Comparison of ENCODE assay signal across 8 mouse cellular contexts in the genomic region with DNA sequence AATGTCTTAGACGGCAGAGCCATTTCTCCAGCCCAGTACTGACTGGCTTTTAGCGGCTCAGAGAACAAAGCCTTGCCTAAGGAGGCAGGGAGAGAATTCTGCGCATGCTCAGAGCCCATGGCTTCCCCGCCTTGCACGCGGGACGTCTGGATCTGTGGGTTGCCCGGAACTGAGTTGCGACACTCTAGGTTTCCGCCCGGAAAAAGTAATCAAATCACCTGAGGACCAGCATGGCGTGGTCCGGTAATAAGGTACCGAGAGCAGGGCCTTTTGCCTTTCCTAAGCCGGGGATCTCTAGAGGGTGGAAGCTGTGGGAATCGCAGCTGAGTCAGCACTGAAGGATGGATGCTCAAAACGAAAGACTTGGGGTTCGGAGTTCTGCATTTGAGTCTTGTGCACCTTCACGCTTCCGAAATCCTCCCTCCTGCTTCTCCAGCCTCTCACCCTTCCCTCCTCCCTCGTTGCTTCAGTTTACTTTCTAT. TPM values are rescaled to one million over a fixed set of nuclear protein-coding genes. Genes with fewer than 3 reads are reported as not detected.
DNase-seq lines count a peak whose midpoint lies in the region; ATAC-seq and TF ChIP-seq lines count a peak whose summit lies in the region.

A gene (plus strand): TSS at position 105 of the 482 bp plus-strand sequence.

- WGBS in heart, embryonic 13.5 days = under 1% methylated on average over 21 of the region's 21 CpGs
- under 1% methylated on average over 21 of the region's 21 CpGs for WGBS in liver, embryonic 12.5 days (ENCODE audit: insufficient replicate concordance)
- under 1% methylated on average over 21 of the region's 21 CpGs for WGBS in stomach, embryonic 15.5 days

- peak; percentile 99 for DNase-seq in brain, embryonic 14.5 days (ENCODE audit: low read depth)
- peak; percentile 95 for DNase-seq in kidney, postnatal 10 days
- DNase-seq in natural killer cell, adult 2 months (ENCODE audit: low spot score in 2 of 2) = peak; percentile 85 to 90

- H3K9me3 ChIP-seq in erythroblast, embryonic 14.5 days (ENCODE audit: control insufficient read depth, low read length) = no peaks in the 10 kb centered on the region
- no peaks in the 10 kb centered on the region for H3K9me3 ChIP-seq in heart, embryonic 13.5 days
- no peaks in the 10 kb centered on the region for H3K9me3 ChIP-seq in liver, embryonic 12.5 days (replicated peaks)
- H3K9me3 ChIP-seq in stomach, embryonic 15.5 days = no peaks in the 10 kb centered on the region

- H3K27me3 ChIP-seq in C2C12 (ENCODE audit: control insufficient read depth, insufficient read depth, insufficient read length) = no peaks in the 10 kb centered on the region
- no peaks in the 10 kb centered on the region for H3K27me3 ChIP-seq in erythroblast, embryonic 14.5 days (ENCODE audit: control insufficient read depth)
- H3K27me3 ChIP-seq in heart, embryonic 13.5 days (replicated peaks) = peaks cover 2% of the 10 kb centered on the region; the same call in 1 of the 2 replicates
- H3K27me3 ChIP-seq in liver, embryonic 12.5 days (replicated peaks) = no peaks in the 10 kb centered on the region
- H3K27me3 ChIP-seq in stomach, embryonic 15.5 days (replicated peaks) = no peaks in the 10 kb centered on the region

- TF ChIP-seq CTCF in C2C12 (IDR thresholded peaks at IDR 0.05; ENCODE audit: control insufficient read depth, insufficient read depth, insufficient read length) = no peak
- TF ChIP-seq CTCF in brain, embryonic 14.5 days (IDR thresholded peaks at IDR 0.05; ENCODE audit: borderline replicate concordance, extremely low read depth, insufficient read depth, insufficient read length) = no peak

- H3K36me3 ChIP-seq in C2C12 (ENCODE audit: control insufficient read depth, insufficient read depth) = peaks cover 4% of the 10 kb centered on the region
- H3K36me3 ChIP-seq in erythroblast, embryonic 14.5 days (ENCODE audit: control insufficient read depth) = peaks cover 6% of the 10 kb centered on the region
- peaks cover 7% of the 10 kb centered on the region for H3K36me3 ChIP-seq in heart, embryonic 13.5 days
- H3K36me3 ChIP-seq in liver, embryonic 12.5 days = peaks cover 18% of the 10 kb centered on the region
- no peaks in the 10 kb centered on the region for H3K36me3 ChIP-seq in stomach, embryonic 15.5 days

- H3K79me2 ChIP-seq in C2C12 (ENCODE audit: control insufficient read depth, insufficient read depth) = peaks cover 15% of the 10 kb centered on the region

- peak; percentile 58; the same call in 1 of the 2 replicates for TF ChIP-seq POLR2A in brain, embryonic 14.5 days (IDR thresholded peaks at IDR 0.05; ENCODE audit: borderline replicate concordance, extremely low read depth, insufficient read depth, insufficient read length, poor library complexity, severe bottlenecking)

- peak within 1 kb of the TSS; percentile 44 for H3K4me3 ChIP-seq in C2C12 (ENCODE audit: insufficient read depth, poor library complexity, severe bottlenecking)
- H3K4me3 ChIP-seq in erythroblast, embryonic 14.5 days (replicated peaks) = peak within 1 kb of the TSS; percentile 90
- H3K4me3 ChIP-seq in heart, embryonic 13.5 days = peak within 1 kb of the TSS; percentile 61
- H3K4me3 ChIP-seq in liver, embryonic 12.5 days = peak within 1 kb of the TSS; percentile 66
- H3K4me3 ChIP-seq in stomach, embryonic 15.5 days (replicated peaks) = peak within 1 kb of the TSS; percentile 70

- no peaks in the 10 kb centered on the region for H3K79me3 ChIP-seq in C2C12 (ENCODE audit: low read depth)

- peaks cover 18% of the 10 kb centered on the region for H3K4me1 ChIP-seq in erythroblast, embryonic 14.5 days (ENCODE audit: control insufficient read depth)
- peaks cover 9% of the 10 kb centered on the region; the same call in 1 of the 2 replicates for H3K4me1 ChIP-seq in heart, embryonic 13.5 days
- peaks cover 21% of the 10 kb centered on the region for H3K4me1 ChIP-seq in liver, embryonic 12.5 days
- H3K4me1 ChIP-seq in stomach, embryonic 15.5 days = peaks cover 2% of the 10 kb centered on the region; the same call in 1 of the 2 replicates

- H3ac ChIP-seq in C2C12 (ENCODE audit: control insufficient read depth, insufficient read length, low read depth) = peak within 1 kb of the TSS; percentile 52

- peak within 1 kb of the TSS; percentile 73 for H3K27ac ChIP-seq in heart, embryonic 13.5 days (replicated peaks)
- peak within 1 kb of the TSS; percentile 86 for H3K27ac ChIP-seq in liver, embryonic 12.5 days
- H3K27ac ChIP-seq in stomach, embryonic 15.5 days = peak within 1 kb of the TSS; percentile 89

- peak within 1 kb of the TSS; percentile 81 for H3K9ac ChIP-seq in heart, embryonic 13.5 days
- H3K9ac ChIP-seq in liver, embryonic 12.5 days = peak within 1 kb of the TSS; percentile 62
- peak within 1 kb of the TSS; percentile 74 for H3K9ac ChIP-seq in stomach, embryonic 15.5 days

- ATAC-seq in heart, embryonic 13.5 days (ENCODE audit: extremely low read depth, insufficient number of reproducible peaks, low FRiP score, low TSS enrichment) = peak; percentile 77
- ATAC-seq in liver, embryonic 12.5 days = peak; percentile 96
- peak; percentile 99 for ATAC-seq in stomach, embryonic 15.5 days (ENCODE audit: insufficient read depth, low FRiP score, low read depth)

- peak within 1 kb of the TSS; percentile 72 for H3K4me2 ChIP-seq in heart, embryonic 13.5 days
- peak within 1 kb of the TSS; percentile 76 for H3K4me2 ChIP-seq in liver, embryonic 12.5 days
- peak within 1 kb of the TSS; percentile 68 for H3K4me2 ChIP-seq in stomach, embryonic 15.5 days

TF ChIP-seq in C2C12, 6 proteins besides CTCF, POLR2A, EP300 and RAD21:
- TF ChIP-seq MAX (IDR thresholded peaks at IDR 0.05) = peak; percentile 93
- TF ChIP-seq CEBPB (IDR thresholded peaks at IDR 0.05; ENCODE audit: low read depth) = peak; percentile 93
- no peak for TF ChIP-seq MYOD1 (IDR thresholded peaks at IDR 0.05; ENCODE audit: control insufficient read depth, insufficient read length, low read depth)
- TF ChIP-seq FOSL1 (IDR thresholded peaks at IDR 0.05; ENCODE audit: insufficient read depth, low read length, poor library complexity, severe bottlenecking) = no peak
- no peak for TF ChIP-seq MYOG (IDR thresholded peaks at IDR 0.05; ENCODE audit: control insufficient read depth, extremely low read depth, insufficient read length)
TF ChIP-seq in C2C12: peak in this region for 2.

RNA-seq across cellular contexts. Expression of the gene that starts here (rescaled TPM):
- polyA plus RNA-seq in C2C12 (2012; fragmentation: generic; extraction: Trizol) = 25.0 TPM
- polyA plus RNA-seq in brain, embryonic 14.5 days (2012; rRNA removed) = 11.0 and 11.4 TPM in 2 replicates
- 0.10 and 0.13 TPM in 2 replicates for polyA plus RNA-seq in erythroblast, embryonic 14.5 days (2012)
- polyA plus RNA-seq in heart, embryonic 13.5 days (2015; fragmentation: Nextera tagmentation; extraction: Ambion mirVana) = 18.1 TPM in 2 replicates
- polyA plus RNA-seq in liver, embryonic 12.5 days (2016; fragmentation: Nextera tagmentation; extraction: Ambion mirVana) = 25.7 and 27.9 TPM in 2 replicates
- 34.5 and 42.9 TPM in 2 replicates for polyA plus RNA-seq in stomach, embryonic 15.5 days (2015; fragmentation: Nextera tagmentation; extraction: Ambion mirVana)

Comparison
In these comparisons a context has a peak if more than half of its experiments do, and no peak if none do; other contexts are left out.
1. Peak in every context shown above with its lines: DNase-seq, ATAC-seq, H3K4me3 ChIP-seq and H3K27ac ChIP-seq.
2. RNA of the gene that starts here (polyA plus RNA-seq): 34.5 to 42.9 TPM in stomach, embryonic 15.5 days, 25.7 to 27.9 TPM in liver, embryonic 12.5 days, 25.0 TPM in C2C12 (single experiment), 18.1 TPM in heart, embryonic 13.5 days and 11.0 to 11.4 TPM in brain, embryonic 14.5 days; 0.10 to 0.13 TPM in erythroblast, embryonic 14.5 days; every median in the first group is over 10 times any median in the second.